ENCODE assay signal across 32 mouse cellular contexts in the genomic region with DNA sequence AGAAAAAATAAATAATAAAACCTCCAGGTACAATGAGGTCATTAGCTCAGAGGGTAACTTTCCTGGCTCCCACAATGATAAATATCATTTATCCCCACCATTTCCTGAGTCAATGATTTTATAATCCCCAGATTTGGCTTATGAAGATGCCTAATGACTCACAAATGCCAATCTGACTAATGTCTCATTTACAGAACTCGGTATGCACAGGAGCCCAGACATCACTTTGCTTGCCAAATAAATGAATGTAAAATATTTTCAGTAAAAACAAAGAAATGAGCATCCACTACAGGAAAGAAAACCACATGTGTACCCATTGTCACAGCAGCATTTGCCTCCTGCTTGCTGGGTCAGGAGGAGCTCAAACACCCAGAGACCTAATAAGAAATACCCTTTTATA.
"Had no signal": no experiment of that assay in that cellular context is flagged by ENCODE, and none has a peak within 500 bp of the region (broad histone marks: within the 10 kb centered on the region; RNA-seq: fewer than 3 reads in every experiment).

No protein-coding gene starts in this region.

- H3K4me1 ChIP-seq: limb, embryonic 10.5 days; limb, embryonic 12.5 days; liver, embryonic 12.5 days; liver, embryonic 13.5 days; liver, embryonic 15.5 days; lung, embryonic 15.5 days; megakaryocyte, embryonic 14.5 days; midbrain, embryonic 10.5 days; midbrain, embryonic 12.5 days; midbrain, embryonic 13.5 days; midbrain, embryonic 15.5 days; neural tube, embryonic 12.5 days; neural tube, embryonic 13.5 days had no signal

- H3K27me3 ChIP-seq: limb, embryonic 12.5 days; limb, embryonic 13.5 days; limb, embryonic 15.5 days; liver, embryonic 12.5 days; liver, embryonic 13.5 days; liver, embryonic 15.5 days; lung, embryonic 15.5 days; megakaryocyte, embryonic 14.5 days; midbrain, embryonic 12.5 days; midbrain, embryonic 13.5 days; midbrain, embryonic 15.5 days; neural tube, embryonic 12.5 days; neural tube, embryonic 13.5 days had no signal

- H3K27ac ChIP-seq: limb, embryonic 10.5 days; limb, embryonic 12.5 days; limb, embryonic 13.5 days; limb, embryonic 15.5 days; liver, embryonic 12.5 days; liver, embryonic 13.5 days; liver, embryonic 14.5 days; liver, embryonic 15.5 days; lung, embryonic 15.5 days; macrophage; midbrain, embryonic 10.5 days; midbrain, embryonic 12.5 days; midbrain, embryonic 13.5 days; midbrain, embryonic 15.5 days; neural tube, embryonic 12.5 days; neural tube, embryonic 13.5 days had no signal

- H3K4me2 ChIP-seq: limb, embryonic 12.5 days; limb, embryonic 13.5 days; limb, embryonic 15.5 days; liver, embryonic 11.5 days; liver, embryonic 12.5 days; liver, embryonic 13.5 days; liver, embryonic 15.5 days; lung, embryonic 14.5 days; lung, embryonic 15.5 days; midbrain, embryonic 12.5 days; midbrain, embryonic 13.5 days; midbrain, embryonic 15.5 days; neural tube, embryonic 12.5 days; neural tube, embryonic 13.5 days had no signal

- ATAC-seq: liver, embryonic 12.5 days; liver, postnatal 0 days; lung, postnatal 0 days; midbrain, embryonic 13.5 days; midbrain, embryonic 15.5 days; midbrain, embryonic 16.5 days had no signal

- DNase-seq: left cerebral cortex, postnatal 4 days; liver; liver, embryonic 13.5 days; liver, postnatal 0 days; lung, adult 18-20 months; lung, adult 2 months; lung, embryonic 14.5 days; lung, postnatal 10 days; lung, postnatal 14 days; lung, postnatal 36 days; lung, postnatal 4 days; midbrain, embryonic 14.5 days had no signal

- H3K4me3 ChIP-seq: limb, embryonic 10.5 days; limb, embryonic 12.5 days; limb, embryonic 13.5 days; limb, embryonic 15.5 days; liver, embryonic 12.5 days; liver, embryonic 13.5 days; liver, embryonic 15.5 days; lung, embryonic 15.5 days; megakaryocyte, embryonic 14.5 days; midbrain, embryonic 10.5 days; midbrain, embryonic 12.5 days; midbrain, embryonic 13.5 days; midbrain, embryonic 15.5 days; myocyte; neural tube, embryonic 12.5 days; neural tube, embryonic 13.5 days had no signal

- H3K9me3 ChIP-seq: limb, embryonic 10.5 days; limb, embryonic 12.5 days; limb, embryonic 13.5 days; limb, embryonic 15.5 days; liver, embryonic 12.5 days; liver, embryonic 13.5 days; liver, embryonic 15.5 days; lung, embryonic 15.5 days; midbrain, embryonic 10.5 days; midbrain, embryonic 12.5 days; midbrain, embryonic 13.5 days; midbrain, embryonic 15.5 days; neural tube, embryonic 12.5 days; neural tube, embryonic 13.5 days had no signal

- H3K36me3 ChIP-seq: limb, embryonic 10.5 days; limb, embryonic 12.5 days; limb, embryonic 13.5 days; limb, embryonic 15.5 days; liver, embryonic 12.5 days; liver, embryonic 13.5 days; liver, embryonic 15.5 days; lung, embryonic 15.5 days; midbrain, embryonic 10.5 days; midbrain, embryonic 12.5 days; midbrain, embryonic 13.5 days; midbrain, embryonic 15.5 days; neural tube, embryonic 12.5 days; neural tube, embryonic 13.5 days had no signal

- H3K9ac ChIP-seq: limb, embryonic 12.5 days; limb, embryonic 13.5 days; limb, embryonic 15.5 days; liver, embryonic 12.5 days; liver, embryonic 13.5 days; liver, embryonic 14.5 days; liver, embryonic 15.5 days; liver, postnatal 0 days; lung, embryonic 14.5 days; lung, embryonic 15.5 days; midbrain, embryonic 12.5 days; midbrain, embryonic 13.5 days; midbrain, embryonic 15.5 days; neural tube, embryonic 12.5 days; neural tube, embryonic 13.5 days had no signal
